Mouse (Mus musculus) bone marrow, adult 2 months (tissue): ENCODE measurements at regions not wholly inside any gene's neighbourhood (a gene's known extent, or its start where the extent isn't known, plus 50 kb on each side); places are given as distances from the start of the nearest gene placed in this dataset.

ENCODE experiments used
- H3K27ac ChIP-seq: fragments of 200-500 bp; 2 replicates; pipeline ENCODE4 v1.5.1; 2012; ENCODE audit warnings: low read depth, mild to moderate bottlenecking, control low read depth, inconsistent platforms, low read length; ENCODE audit not compliant: control insufficient read depth, poor library complexity, insufficient read depth
- H3K4me1 ChIP-seq: fragments of 200-500 bp; 2 replicates; pipeline ENCODE4 v1.6.1; 2011; ENCODE audit warnings: low read length; ENCODE audit not compliant: control insufficient read depth, insufficient read depth
- H3K4me3 ChIP-seq: fragments of 200-500 bp; replicated peaks from 2 replicates; pipeline ENCODE3; 2011; ENCODE audit warnings: mild to moderate bottlenecking, low read depth, low read length, control low read depth; ENCODE audit not compliant: control insufficient read depth
- CTCF ChIP-seq: fragments of 200-500 bp; IDR thresholded peaks from 2 replicates; pipeline ENCODE4 v1.5.1; 2011; ENCODE audit warnings: low read length, control low read depth; ENCODE audit not compliant: control insufficient read depth, insufficient read depth
- POLR2A ChIP-seq: fragments of 200-500 bp; IDR thresholded peaks from 2 replicates; pipeline ENCODE4 v1.6.1; 2011; ENCODE audit warnings: low read depth, mild to moderate bottlenecking, control low read depth, low read length, borderline replicate concordance; ENCODE audit not compliant: control insufficient read depth
- WGBS: fragments of 180-500 bp; shearing (Covaris S2); methylation state at CpG from one replicate; pipeline ENCODE4 v1.1.7; 2018; 5-methylcytosine and 5-hydroxymethylcytosine counted together

DNA sequence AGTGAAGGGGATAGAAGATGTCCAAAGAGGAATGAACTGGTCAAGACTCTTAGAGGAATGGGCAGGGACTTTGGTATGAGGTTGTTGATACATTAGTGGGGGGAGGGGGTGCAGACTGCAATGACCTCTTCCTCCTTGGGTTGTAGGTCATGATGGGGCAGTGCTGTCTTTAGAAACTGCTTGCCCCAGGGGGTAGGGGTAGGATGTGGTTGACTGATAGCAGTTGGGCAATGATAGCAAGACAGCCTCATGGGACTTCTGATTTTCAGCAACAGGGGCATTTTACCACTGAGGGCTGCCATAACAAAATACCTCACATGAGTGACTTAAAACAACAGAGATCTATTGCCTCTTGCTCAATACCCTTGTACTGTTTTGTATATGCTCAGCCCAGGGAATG is 63.5 kb upstream of the 1700017B05Rik start:
- no peak overlapping the region for H3K27ac ChIP-seq
- H3K4me1 ChIP-seq, result no peaks in the 10 kb centered on the region; the same call in 1 of the 2 replicates
- TF ChIP-seq POLR2A (no peak), CTCF (no peak)
- H3K4me3 ChIP-seq, result no peak overlapping the region

DNA sequence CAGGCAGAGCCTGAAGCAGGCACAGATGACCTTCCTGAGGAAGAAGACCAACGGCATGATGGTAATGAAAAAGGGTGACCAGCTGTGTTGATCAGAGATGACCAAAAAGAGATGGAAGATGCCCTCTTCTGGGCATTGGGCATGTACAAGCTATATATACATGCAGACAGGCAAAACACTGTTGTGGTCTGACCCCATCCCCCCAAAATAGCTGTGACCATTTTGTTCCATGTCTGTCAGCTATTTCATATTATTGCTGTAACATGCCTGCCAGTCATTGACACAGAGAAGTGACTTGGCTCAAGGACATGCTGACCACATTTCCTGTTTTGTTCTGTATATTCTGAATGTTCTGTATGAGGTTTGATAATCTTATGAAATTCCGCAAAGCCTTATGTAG is 56.6 kb upstream of the 1700017B05Rik start:
- no peak for TF ChIP-seq CTCF
- TF ChIP-seq POLR2A, result no peak
- 46% methylated on average over 2 of the region's 2 CpGs for WGBS
- Histone ChIP-seq H3K27ac (peak overlapping the region; percentile 12; the same call in 1 of the 2 replicates), H3K4me1 (no peaks in the 10 kb centered on the region), H3K4me3 (no peak overlapping the region)

DNA sequence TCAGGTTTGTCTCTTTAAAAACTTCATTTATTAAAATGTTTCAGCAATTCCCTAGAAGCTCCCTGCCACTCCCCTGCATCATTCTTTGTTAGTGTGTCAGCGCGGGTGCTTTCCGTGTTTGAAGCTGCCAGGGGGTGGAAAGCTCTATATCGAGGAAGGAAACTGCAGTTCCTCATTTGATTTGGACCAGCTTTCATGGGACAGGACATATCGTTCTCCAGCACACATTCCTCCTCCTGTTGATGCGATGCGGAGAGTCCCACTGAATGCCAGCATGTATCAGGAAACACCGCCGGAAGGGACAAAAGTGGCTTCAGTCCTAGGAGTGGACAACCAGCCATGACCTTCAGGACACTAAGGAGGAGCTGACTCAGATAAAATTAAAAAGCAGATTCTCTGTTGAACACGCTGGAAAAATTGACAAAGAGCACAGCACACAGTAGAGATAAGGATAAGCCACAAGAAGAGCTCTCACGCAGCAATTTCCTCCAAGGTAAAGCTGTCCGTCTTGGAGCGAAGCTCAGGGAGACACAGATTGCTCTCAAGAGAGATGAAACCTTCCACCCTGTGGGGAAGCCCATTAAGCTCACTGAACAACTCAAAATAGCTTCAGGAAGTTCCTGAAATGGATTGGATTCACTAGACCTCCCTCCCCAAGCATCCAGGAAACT is 55.3 kb upstream of the 1700017B05Rik start:
- TF ChIP-seq CTCF, result no peak
- TF ChIP-seq POLR2A, result no peak
- 10% methylated on average over 13 of the region's 13 CpGs for WGBS

DNA sequence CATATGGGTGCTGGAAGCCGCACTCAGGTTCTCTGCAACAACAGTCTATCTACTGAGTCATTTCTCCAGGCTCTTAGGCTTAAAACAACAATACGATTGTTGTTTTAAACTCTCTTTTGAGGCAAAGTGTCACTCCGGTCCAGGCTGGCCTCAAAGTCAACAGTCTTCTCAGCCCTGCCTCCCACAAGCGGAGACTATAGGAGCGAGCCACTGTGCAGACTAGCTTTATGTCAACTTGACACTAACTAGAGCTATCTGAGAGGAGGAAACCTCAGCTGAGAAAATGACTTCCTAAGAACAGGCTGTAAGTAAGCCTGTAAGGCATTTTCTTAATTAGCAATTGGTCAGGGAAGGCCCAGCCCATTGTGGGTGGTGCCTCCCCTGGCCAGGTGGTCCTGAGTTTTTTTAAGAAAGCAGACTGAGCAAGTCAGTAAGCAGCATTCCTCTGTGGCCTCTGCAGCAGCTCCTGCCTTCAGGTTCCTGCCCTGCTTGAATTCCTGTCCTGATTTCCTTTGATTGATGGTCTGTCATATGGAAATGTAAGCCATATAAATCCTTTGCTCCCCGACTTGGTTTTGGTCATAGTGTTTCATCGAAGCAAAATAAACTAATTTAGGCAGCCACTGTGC is 52.7 kb upstream of the 1700017B05Rik start:
- no peaks in the 10 kb centered on the region for H3K4me1 ChIP-seq
- H3K4me3 ChIP-seq, result no peak overlapping the region
- H3K27ac ChIP-seq, result no peak overlapping the region
- no peak for TF ChIP-seq POLR2A
- no peak for TF ChIP-seq CTCF
- WGBS, result 81% methylated on average over 7 of the region's 7 CpGs

More for the DNA sequence above, 55.3 kb upstream of the 1700017B05Rik start:
- H3K4me1 ChIP-seq, result no peaks in the 10 kb centered on the region
- no peak overlapping the region for H3K4me3 ChIP-seq
- H3K27ac ChIP-seq, result no peak overlapping the region

DNA sequence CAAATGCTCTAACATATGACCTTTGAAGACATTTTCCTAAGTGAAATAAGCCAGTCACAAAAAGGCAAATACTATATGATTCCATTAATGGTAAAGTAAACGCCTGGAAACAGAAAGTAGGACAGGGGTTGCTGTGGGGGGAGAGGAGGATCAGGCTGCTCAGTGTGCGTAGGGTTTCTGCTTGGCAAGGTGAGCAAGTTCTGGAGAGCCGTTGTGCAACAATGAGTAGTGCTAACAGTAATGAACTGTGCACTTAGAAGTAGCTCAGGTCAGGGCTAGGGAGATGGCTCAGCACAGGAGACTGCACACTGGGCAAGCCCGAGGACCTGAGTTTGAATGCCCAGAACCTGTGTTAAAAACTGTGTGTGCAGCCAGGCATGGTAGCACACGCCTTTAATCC is 51.5 kb upstream of the 1700017B05Rik start:
- Histone ChIP-seq H3K4me1 (no peaks in the 10 kb centered on the region), H3K27ac (no peak overlapping the region), H3K4me3 (no peak overlapping the region)
- no peak for TF ChIP-seq CTCF
- no peak for TF ChIP-seq POLR2A
- 81% methylated on average over 5 of the region's 5 CpGs for WGBS

DNA sequence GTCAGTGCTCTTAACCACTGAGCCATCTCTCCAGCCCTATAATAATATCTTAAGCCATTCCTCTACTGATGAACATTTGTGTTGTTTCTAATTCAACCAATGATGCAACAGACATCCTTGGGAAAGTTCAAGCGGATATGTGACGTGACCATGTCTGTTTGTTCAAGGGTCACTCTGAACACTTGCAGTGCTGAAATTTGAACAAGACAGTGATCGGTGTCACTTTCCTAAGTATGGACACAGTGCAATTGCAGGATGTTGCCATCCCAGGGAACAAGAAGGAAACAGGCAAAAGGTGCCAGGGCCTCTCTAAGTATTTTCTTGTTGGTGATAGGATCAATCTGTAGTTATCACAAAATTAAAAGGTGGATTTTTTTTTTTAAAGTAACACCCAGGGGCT is 50.1 kb upstream of the 1700017B05Rik start:
- no peak for TF ChIP-seq POLR2A
- no peak for TF ChIP-seq CTCF
- whole genome bisulfite sequencing, result 89% methylated on average over 3 of the region's 3 CpGs
- H3K4me3 ChIP-seq, result no peak overlapping the region
- H3K27ac ChIP-seq, result no peak overlapping the region
- no peaks in the 10 kb centered on the region for H3K4me1 ChIP-seq
